Mouse (Mus musculus): ENCODE data around the gene Mrpl48. TPM values are rescaled to one million over a fixed set of nuclear protein-coding genes. Genes with fewer than 3 reads are reported as not detected.

The Mrpl48 gene
- total RNA-seq, 2 experiments from 2014 or later = 66.3 to 73.0 TPM

DNA sequence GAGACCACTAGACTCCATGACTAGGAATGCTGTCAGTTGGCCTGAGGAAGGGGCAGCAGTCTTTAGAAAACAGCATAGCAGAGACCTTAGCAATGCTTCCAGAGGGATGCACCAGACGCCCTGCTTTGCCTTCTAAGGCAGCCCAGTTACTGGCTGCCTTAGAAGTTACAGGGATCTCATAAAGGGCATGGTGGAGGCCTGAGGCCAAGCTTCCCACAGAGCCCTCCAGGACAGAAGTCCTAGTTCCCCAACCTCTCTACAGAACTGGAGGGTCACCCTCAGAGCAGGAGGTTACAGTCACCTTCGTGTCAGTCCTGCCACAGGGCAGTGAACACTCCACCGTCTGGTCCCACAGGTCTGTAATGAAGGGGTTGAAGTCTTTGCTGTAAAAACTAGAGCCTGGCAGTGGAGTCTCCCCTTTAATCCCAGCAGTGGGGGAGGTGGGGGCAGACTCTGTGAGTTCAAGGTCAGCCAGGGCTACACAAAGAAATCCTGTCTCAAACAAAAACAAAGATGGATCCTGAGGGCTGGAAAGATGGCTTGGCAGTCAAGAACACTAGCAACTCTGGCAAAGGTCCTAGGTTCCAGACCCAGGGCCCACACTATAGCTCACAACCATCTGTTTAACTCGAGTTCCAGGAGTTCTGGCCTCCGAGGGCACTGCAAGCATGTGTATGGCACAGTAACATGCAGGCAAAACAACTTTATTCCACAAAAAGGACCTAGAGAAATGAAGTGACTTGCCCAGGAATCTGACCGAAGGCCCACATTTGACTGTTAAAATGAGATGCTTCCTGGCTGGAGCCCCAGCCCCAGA lies 106.9 kb downstream of the Mrpl48 start:
- intact Hi-C loops (cut with DNase I) = no loop called here
- DNase-seq = peak in 1 of 2 experiments; percentile 62

DNA sequence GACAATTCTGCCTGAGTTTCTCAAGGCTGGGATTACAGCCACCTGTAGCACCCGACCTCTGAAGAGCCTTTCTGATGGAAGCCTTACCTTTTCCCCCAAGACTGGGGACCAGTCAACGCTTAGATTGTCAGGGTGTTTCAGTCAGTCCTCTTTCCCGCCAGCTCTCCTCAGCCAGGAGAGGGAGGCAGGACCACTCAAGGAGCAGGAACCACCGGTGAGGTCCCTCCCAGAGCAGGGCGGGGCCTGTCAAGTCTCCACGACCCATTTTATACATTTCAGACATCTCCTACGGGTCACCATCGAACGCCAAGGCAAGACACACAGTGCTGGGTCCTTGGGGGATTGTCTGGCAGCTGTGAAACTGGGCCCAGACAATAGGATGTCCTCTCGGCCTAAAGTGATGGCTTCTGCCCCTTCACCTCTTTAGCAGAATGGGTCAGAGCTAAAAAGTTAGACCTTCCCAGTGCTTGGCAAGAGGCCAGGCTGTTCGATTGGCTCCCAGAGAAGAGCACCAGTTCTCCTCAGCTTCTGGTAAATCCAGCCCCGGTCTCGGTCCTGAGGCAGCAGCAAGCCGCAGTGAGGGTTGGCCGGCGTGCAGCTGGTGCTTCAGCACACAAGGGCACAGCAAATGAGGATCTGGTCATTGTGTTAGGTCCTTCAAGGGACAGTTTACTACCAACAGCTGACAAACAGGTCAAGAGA lies 107.7 kb downstream of the Mrpl48 start:
- intact Hi-C loops (cut with DNase I) = no loop called here
- DNase-seq = peak; percentile 49 to 59

- intact Hi-C loops (cut with DNase I) = no loop called here
- no peak for DNase-seq
These were observed 108.6 kb downstream of the Mrpl48 start for GRCm38 (mm10) chr7:100499465-100499864.

DNA sequence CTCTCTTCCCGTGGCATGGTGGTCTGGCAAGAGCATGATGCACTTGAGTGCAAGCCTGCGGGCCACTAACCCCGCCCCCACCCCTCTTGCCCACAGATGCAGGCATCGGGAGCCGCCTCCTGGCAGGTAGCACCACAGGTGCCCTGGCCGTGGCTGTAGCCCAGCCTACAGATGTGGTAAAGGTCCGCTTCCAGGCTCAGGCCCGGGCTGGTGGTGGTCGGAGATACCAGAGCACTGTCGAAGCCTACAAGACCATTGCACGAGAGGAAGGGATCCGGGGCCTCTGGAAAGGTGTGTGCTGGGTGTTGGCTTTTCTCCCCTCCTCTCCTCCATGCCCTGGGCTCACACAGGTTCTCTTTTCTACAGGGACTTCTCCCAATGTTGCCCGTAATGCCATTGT lies 110.1 kb downstream of the Mrpl48 start:
- no peak for DNase-seq
- intact Hi-C loops (cut with DNase I) = no loop called here

- intact Hi-C loops (cut with DNase I) = no loop called here
- no peak for DNase-seq
These were observed 110.7 kb downstream of the Mrpl48 start for GRCm38 (mm10) chr7:100497402-100497801.

- intact Hi-C loops (cut with DNase I) = no loop called here
- no peak for DNase-seq
These were observed 111.3 kb downstream of the Mrpl48 start for GRCm38 (mm10) chr7:100496791-100497190.

GRCm38 (mm10) chr7:100496371-100496770 lies 111.7 kb downstream of the Mrpl48 start:
- intact Hi-C loops (cut with DNase I) = no loop called here
- no peak for DNase-seq

Other genes with a start within 250 kb of the Mrpl48 start
- 1 to 10 TPM; 7.8 to 9.5 TPM for gene C2cd3, start 236.1 kb downstream of the Mrpl48 start, total RNA-seq (2021)
- 10 to 100 TPM; 35.6 to 37.2 TPM for gene Ppme1, start 236.0 kb downstream of the Mrpl48 start, total RNA-seq (2021)
- 100 to 1,000 TPM in 1 of 2 experiments, 10 to 100 TPM in 1; 72.3 to 103 TPM for gene Ucp3, start 135.3 kb downstream of the Mrpl48 start, total RNA-seq (2021)
- gene Ucp2, start 115.0 kb downstream of the Mrpl48 start, total RNA-seq (2021) = 100 to 1,000 TPM; 331 to 414 TPM
- not detected for gene Dnajb13, start 93.3 kb downstream of the Mrpl48 start, total RNA-seq (2021)
- 10 to 100 TPM; 17.1 to 17.4 TPM for gene Coa4, start 71.2 kb downstream of the Mrpl48 start, total RNA-seq (2021)
- 10 to 100 TPM; 65.6 to 68.0 TPM for gene Rab6a, start 891 bp downstream of the Mrpl48 start, total RNA-seq (2021)
- gene Plekhb1, start 54.1 kb upstream of the Mrpl48 start, total RNA-seq (2021) = 1 to 10 TPM; 2.6 to 2.7 TPM
- 10 to 100 TPM; 38.8 to 44.7 TPM for gene Fam168a, start 98.3 kb upstream of the Mrpl48 start, total RNA-seq (2021)